Mouse (Mus musculus): ENCODE data around the gene Ubash3b.
A peak's percentile ranks its signal among the peaks of the same experiment; 100 is the strongest.

Ubash3b gene

GRCm38 (mm10) chr9:41136273-41136672 is 25.2 kb downstream of the Ubash3b start:
- no peak for DNase-seq (ENCODE audit: low spot score in 2 of 2)

DNA sequence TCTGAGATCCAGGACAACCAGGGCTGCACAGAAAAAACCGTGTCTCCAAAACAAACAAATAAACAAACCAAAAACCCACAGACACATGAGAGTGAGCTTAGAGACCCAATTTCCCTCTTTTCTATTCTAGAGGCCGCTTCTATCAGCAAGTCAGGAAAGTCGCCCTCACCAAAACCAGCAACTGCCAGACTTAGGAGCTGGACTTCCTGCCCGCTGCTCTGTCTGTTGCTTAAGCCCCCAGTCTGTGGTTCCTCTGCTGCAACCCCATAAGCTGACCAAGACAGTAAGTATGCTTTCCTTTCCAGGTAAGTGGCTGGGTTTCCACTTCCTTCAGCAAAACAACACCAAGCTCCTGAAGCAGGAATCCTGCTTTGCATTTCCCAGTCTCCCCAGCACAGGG is 26.6 kb downstream of the Ubash3b start:
- no peak for DNase-seq (ENCODE audit: low spot score in 2 of 2)

DNA sequence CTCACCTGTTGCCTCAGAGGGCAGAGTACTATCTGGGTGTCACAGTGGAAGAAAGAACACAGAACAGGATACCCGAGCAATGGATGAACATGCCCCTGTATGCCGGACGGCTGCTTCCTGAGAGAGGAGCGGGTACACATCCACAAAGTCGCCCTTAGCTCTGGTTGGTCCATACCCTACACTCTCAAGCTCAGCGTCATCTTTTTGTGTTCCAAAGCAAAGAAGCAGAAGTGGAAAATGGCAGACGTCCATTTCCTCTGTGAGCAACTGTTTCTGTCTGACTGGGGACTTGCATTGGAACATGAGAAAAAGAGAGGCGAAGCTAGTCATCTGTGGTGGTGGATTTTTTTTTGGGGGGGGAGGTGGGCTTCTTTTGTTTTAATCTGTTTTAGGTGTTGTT is 30.9 kb downstream of the Ubash3b start:
- DNase-seq (ENCODE audit: low spot score in 2 of 2): no peak

DNA sequence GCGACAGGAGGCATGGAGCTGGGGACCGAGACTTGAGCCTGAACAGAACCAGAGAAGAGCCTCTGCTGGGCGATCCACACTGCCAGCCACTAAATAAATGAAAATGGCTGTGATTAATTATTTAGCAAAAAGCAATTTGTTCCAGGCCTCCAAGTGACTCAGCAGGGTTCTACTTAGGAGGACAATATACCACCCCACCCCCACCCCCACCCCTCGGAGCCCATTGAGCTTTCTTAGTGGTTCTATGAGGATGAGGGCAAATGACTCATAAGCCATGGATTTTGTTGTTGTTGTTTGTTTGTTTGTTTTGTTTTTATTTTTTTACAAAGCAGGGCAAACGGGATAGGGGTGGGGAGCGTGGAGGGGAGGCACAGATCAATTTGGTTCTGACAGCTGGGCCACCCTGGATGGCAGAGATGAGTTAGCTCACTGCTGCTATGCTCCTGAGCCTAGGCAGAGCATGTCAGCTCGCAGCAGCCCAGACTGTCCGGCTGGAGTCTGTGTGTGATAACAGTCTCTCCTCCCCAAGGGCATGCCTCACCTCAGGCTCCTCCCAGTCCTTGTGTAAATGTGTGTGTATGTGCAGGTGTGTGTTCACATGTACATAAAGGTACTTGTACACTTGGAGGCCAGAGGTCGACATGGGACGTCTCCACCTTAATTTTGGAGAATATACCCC is 31.6 kb downstream of the Ubash3b start:
- DNase-seq (ENCODE audit: low spot score in 2 of 2): no peak

DNA sequence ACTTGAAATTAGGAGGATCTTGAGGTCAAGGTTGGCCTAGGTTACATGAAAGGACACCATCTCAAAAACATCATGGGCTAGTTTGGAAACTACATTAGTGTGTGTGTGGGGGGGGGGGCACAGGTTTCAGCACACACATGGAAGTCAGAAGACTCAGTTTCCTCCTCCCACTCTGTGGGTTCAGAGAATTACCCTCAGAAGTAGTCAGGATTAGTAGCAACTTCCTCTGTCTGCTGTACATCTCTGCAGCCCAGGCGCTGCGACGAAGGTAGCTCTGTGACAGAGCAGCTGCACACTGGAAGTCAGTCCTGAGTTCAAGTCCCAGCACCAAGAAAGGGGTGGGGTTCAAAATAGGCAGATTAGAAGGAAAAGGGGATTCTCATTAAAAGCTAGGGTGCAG is 32.2 kb downstream of the Ubash3b start:
- DNase-seq (ENCODE audit: low spot score in 2 of 2): no peak

- no peak for DNase-seq (ENCODE audit: low spot score in 2 of 2)
Measured at GRCm38 (mm10) chr9:41126723-41127122, 34.8 kb downstream of the Ubash3b start.

DNA sequence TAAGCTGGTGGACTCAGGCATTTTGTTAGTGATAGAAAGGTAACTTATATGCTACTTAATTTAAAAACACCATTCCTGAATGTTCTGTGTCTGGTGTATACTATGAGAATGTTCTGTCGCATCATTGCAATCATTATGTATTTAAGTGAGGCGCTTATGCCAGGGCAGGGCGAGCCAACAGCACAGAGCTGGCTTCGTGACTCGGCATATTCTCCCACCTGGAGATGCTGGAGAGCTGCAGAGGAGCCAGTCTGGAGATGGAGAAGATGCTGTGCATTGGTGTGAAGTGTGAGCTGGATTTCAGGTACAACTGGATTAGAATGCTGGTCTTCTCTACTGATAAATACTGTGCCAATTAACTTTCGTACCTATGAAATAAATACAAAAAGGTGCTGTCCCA is 37.2 kb downstream of the Ubash3b start:
- no peak for DNase-seq (ENCODE audit: low spot score in 2 of 2)

GRCm38 (mm10) chr9:41122390-41123110 is 38.9 kb downstream of the Ubash3b start:
- no peak for DNase-seq (ENCODE audit: low spot score in 2 of 2)

DNA sequence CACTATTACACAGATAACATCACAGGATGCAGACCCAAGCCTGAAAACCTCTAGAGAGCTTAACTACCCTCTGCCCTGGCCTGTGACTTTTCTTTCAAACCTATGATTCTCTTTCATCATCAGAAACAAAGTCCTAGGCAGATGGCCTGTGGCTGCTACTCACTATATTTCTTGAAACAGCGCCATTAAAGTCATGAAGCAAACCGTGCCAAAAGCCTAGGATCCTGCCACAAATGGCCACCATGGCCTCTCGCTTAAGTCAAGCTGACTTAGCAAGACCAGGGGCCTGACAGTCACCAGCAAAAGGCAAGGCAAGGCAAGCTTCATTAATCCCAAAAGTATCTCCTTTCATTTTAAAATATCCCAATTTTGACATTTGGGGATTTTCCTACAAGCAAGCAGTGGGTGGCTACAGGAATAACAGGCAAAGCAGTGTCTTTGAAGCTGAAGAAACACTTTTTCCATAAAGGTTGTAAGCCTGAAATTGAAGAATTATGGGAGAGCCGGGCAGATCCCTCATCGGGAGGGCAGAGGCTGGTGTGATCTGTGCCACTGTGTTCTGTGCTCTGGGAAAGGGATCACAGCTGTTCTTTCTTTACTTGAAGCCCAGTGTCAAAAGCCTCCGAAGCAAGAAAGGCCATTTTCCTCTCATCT is 39.7 kb downstream of the Ubash3b start:
- DNase-seq (ENCODE audit: low spot score in 2 of 2): no peak

- DNase-seq (ENCODE audit: low spot score in 2 of 2): no peak
Measured at GRCm38 (mm10) chr9:41119958-41120357, 41.5 kb downstream of the Ubash3b start.

- no peak for DNase-seq (ENCODE audit: low spot score in 2 of 2)
Measured at GRCm38 (mm10) chr9:41118065-41118464, 43.4 kb downstream of the Ubash3b start.

DNA sequence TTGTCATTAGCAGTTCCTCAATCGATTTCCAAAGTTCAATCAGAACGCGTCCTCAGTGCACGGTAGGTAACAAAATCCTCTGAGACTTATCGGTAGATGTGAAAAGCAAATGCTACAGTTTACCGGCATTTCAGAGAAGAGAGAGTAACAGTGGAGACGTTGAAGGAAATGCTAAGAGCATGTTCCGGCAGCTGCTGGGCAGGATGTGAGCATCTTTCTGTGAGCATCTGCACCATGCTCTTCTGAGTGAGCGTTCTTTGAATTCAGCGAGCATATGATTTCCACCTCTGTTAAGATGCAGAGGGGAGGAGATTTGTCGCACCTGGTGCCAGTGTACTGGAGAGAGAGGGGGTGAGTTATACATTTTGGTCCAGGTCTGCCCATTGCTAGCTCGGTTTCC is 45.4 kb downstream of the Ubash3b start:
- DNase-seq (ENCODE audit: low spot score in 2 of 2): no peak

DNA sequence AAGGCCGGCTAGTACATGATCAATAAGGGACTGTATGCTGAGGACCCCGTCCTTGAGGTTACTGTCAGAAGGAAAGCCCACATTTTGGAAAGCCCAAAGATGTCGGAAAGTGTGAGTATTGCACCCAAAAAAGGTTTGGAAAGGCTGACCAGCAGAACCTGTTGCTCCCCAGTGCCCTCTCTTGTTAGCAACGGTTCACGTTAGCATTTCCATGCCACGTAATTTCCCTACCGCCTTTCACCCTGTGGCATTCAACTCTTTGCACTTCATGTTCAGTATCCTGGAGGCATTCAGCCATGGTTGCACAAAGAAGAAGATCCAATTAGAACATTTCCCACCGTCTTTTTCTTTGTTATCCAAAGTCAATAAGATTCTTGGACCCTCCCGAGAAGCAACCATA is 47.1 kb downstream of the Ubash3b start:
- no peak for DNase-seq (ENCODE audit: low spot score in 2 of 2)

DNA sequence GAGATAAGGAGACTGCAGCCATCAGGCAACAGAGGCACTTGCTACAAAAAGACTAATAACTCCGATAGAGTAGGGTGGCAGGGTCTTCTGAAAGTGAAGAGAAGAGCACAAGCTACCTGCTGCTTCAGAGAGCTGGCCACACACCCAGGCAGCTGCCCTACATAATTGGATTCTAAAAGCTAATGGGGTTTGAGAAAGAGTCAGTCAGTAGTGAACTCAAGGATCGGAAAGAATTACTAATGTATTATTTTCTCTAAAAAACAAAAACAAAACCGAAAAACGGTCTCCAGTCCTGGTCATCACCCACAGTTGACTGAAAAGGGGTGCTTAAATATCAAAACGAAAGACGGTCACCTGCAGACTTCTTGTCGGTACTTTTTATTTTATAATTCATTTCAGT is 51.7 kb downstream of the Ubash3b start:
- no peak for DNase-seq (ENCODE audit: low spot score in 2 of 2)

- peak in 1 of 2 experiments; percentile 28 for DNase-seq (ENCODE audit: low spot score in 2 of 2)
Measured at GRCm38 (mm10) chr9:41108324-41109180, 52.9 kb downstream of the Ubash3b start.

- DNase-seq (ENCODE audit: low spot score in 2 of 2): no peak
Measured at GRCm38 (mm10) chr9:41105201-41105643, 56.3 kb downstream of the Ubash3b start.

GRCm38 (mm10) chr9:41103722-41104121 is 57.8 kb downstream of the Ubash3b start:
- DNase-seq (ENCODE audit: low spot score in 2 of 2): no peak

- no peak for DNase-seq (ENCODE audit: low spot score in 2 of 2)
Measured at GRCm38 (mm10) chr9:41102613-41103012, 58.9 kb downstream of the Ubash3b start.

GRCm38 (mm10) chr9:41099897-41100296 is 61.6 kb downstream of the Ubash3b start:
- DNase-seq (ENCODE audit: low spot score in 2 of 2): no peak

GRCm38 (mm10) chr9:41099067-41099466 is 62.4 kb downstream of the Ubash3b start:
- DNase-seq (ENCODE audit: low spot score in 2 of 2): no peak

- no peak for DNase-seq (ENCODE audit: low spot score in 2 of 2)
Measured at GRCm38 (mm10) chr9:41098065-41098464, 63.4 kb downstream of the Ubash3b start.

DNA sequence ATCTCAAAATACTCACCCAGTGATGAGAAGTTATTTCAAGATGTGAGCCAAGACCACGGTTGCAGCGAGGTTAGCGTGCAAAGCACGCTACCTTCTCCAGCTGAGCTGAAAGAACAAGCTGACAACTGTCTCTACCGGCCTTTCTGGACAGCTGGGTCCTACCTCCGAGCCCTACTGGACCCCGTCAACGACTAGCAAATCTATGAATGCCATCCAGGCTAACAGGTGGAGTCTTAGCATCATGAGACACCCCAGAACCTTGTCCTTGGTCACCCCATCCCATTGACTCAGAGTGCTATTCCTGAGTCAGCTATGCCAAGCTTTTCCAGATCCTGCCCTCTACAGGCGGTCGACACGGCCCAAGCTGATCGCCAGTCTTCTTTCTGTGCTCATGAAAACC is 69.5 kb downstream of the Ubash3b start:
- no peak for DNase-seq (ENCODE audit: low spot score in 2 of 2)
